Mouse (Mus musculus) MEL (cell line): ENCODE results near the gene Hs3st5. TPM values are rescaled to one million over a fixed set of nuclear protein-coding genes. Genes with fewer than 3 reads are reported as not detected.

Source experiments
- DNase-seq: peaks from one replicate; pipeline ENCODE4 v3.0.0; 2011; ENCODE audit warnings: low read depth, low spot score
- H3K27ac ChIP-seq: 2 replicates; pipeline ENCODE4 v1.5.1; 2012; ENCODE audit warnings: low read depth, mild to moderate bottlenecking, control low read depth, low read length, moderate library complexity; ENCODE audit not compliant: control insufficient read depth
- H3K27me3 ChIP-seq, 2 experiments: fragments of 150-350 bp in 1 of 2; sonication (generic) in 1 of 2; 2 replicates each; pipeline ENCODE4 v1.6.1; 2012; ENCODE audit warnings: low read length in 2 of 2, mild to moderate bottlenecking in 2 of 2, improper control_type of control experiment in 1 of 2, moderate library complexity in 1 of 2; ENCODE audit not compliant: insufficient read depth in 2 of 2, control insufficient read depth in 1 of 2
- H3K36me3 ChIP-seq, 2 experiments: 2 replicates each; pipeline ENCODE4 v1.6.1; 2012 to 2014; ENCODE audit warnings: low read length in 2 of 2, improper control_type of control experiment in 1 of 2, inconsistent platforms in 1 of 2, mild to moderate bottlenecking in 1 of 2; ENCODE audit not compliant: insufficient read depth in 2 of 2, control insufficient read depth in 1 of 2
- H3K4me1 ChIP-seq, 2 experiments: fragments of 150-350 bp in 1 of 2; sonication (generic) in 1 of 2; 2 replicates each; pipeline ENCODE4 v1.6.1; 2012; ENCODE audit warnings: low read length in 2 of 2, improper control_type of control experiment in 1 of 2, mild to moderate bottlenecking in 1 of 2; ENCODE audit not compliant: insufficient read depth in 2 of 2, control insufficient read depth in 1 of 2
- H3K4me3 ChIP-seq, 2 experiments: fragments of 150-350 bp in 1 of 2; sonication (generic) in 1 of 2; 2 replicates each; pipeline ENCODE4 v1.5.1; 2012; ENCODE audit warnings: low read depth in 2 of 2, low read length in 2 of 2, mild to moderate bottlenecking in 2 of 2, moderate library complexity in 2 of 2, control low read depth in 1 of 2, improper control_type of control experiment in 1 of 2; ENCODE audit not compliant: control insufficient read depth in 1 of 2, insufficient read depth in 1 of 2
- H3K79me2 ChIP-seq: 2 replicates; pipeline ENCODE4 v1.6.1; 2012; ENCODE audit warnings: mild to moderate bottlenecking, low read length, moderate library complexity; ENCODE audit not compliant: control insufficient read depth, poor library complexity, insufficient read depth
- H3K9ac ChIP-seq: 2 replicates; pipeline ENCODE4 v1.6.1; 2012; ENCODE audit warnings: low read depth, mild to moderate bottlenecking, control low read depth, low read length, moderate library complexity; ENCODE audit not compliant: control insufficient read depth, poor library complexity, severe bottlenecking
- H3K9me3 ChIP-seq: fragments of 150-350 bp; sonication (generic); replicated peaks from 2 replicates; pipeline ENCODE4 v1.6.1; 2012; ENCODE audit warnings: mild to moderate bottlenecking, low read length, improper control_type of control experiment, moderate library complexity; ENCODE audit not compliant: insufficient read depth
- CHD1 ChIP-seq: IDR thresholded peaks from 2 replicates; pipeline ENCODE4 v1.6.1; 2012; ENCODE audit warnings: low read depth, mild to moderate bottlenecking, inconsistent platforms, low read length, improper control_type of control experiment
- CHD2 ChIP-seq: IDR thresholded peaks from 2 replicates; pipeline ENCODE4 v1.6.1; 2011; ENCODE audit warnings: low read length, improper control_type of control experiment
- ELF1 ChIP-seq: IDR thresholded peaks from 2 replicates; pipeline ENCODE4 v1.6.1; 2014; ENCODE audit warnings: low read depth, mild to moderate bottlenecking, inconsistent platforms, low read length, improper control_type of control experiment, moderate library complexity
- EP300 ChIP-seq, 2 experiments: IDR thresholded peaks; 2 replicates each; pipeline ENCODE4 v1.6.1; 2011; ENCODE audit warnings: improper control_type of control experiment in 2 of 2, low read length in 2 of 2, low read depth in 1 of 2, mild to moderate bottlenecking in 1 of 2
- GABPA ChIP-seq: IDR thresholded peaks from 2 replicates; pipeline ENCODE4 v1.6.1; 2012; ENCODE audit warnings: low read depth, mild to moderate bottlenecking, inconsistent platforms, low read length, improper control_type of control experiment, moderate library complexity
- HCFC1 ChIP-seq: IDR thresholded peaks from 2 replicates; pipeline ENCODE4 v1.6.1; 2012; ENCODE audit warnings: low read depth, mild to moderate bottlenecking, inconsistent platforms, low read length, improper control_type of control experiment, moderate library complexity
- MAZ ChIP-seq: IDR thresholded peaks from 2 replicates; pipeline ENCODE4 v1.6.1; 2012; ENCODE audit warnings: low read depth, mild to moderate bottlenecking, inconsistent platforms, low read length, improper control_type of control experiment
- MXI1 ChIP-seq: IDR thresholded peaks from 2 replicates; pipeline ENCODE4 v1.6.1; 2011; ENCODE audit warnings: mild to moderate bottlenecking, low read depth, low read length, improper control_type of control experiment
- NRF1 ChIP-seq: IDR thresholded peaks from 2 replicates; pipeline ENCODE4 v1.6.1; 2014; ENCODE audit warnings: low read depth, mild to moderate bottlenecking, inconsistent platforms, low read length, improper control_type of control experiment, moderate library complexity; ENCODE audit not compliant: poor library complexity, insufficient read depth, severe bottlenecking
- TAL1 ChIP-seq: IDR thresholded peaks from 2 replicates; pipeline ENCODE4 v1.6.1; 2012; ENCODE audit warnings: mild to moderate bottlenecking, inconsistent platforms, low read length, moderate library complexity, mixed read lengths
- TBP ChIP-seq: IDR thresholded peaks from 2 replicates; pipeline ENCODE4 v1.8.0; 2011; ENCODE audit warnings: low read depth, low read length, improper control_type of control experiment
- USF1 ChIP-seq: IDR thresholded peaks from 2 replicates; pipeline ENCODE4 v1.6.1; 2014; ENCODE audit warnings: low read depth, mild to moderate bottlenecking, inconsistent platforms, low read length, improper control_type of control experiment, moderate library complexity
- ZC3H11A ChIP-seq: IDR thresholded peaks from 2 replicates; pipeline ENCODE4 v1.6.1; 2012; ENCODE audit warnings: low read depth, mild to moderate bottlenecking, inconsistent platforms, low read length, improper control_type of control experiment
- ZKSCAN1 ChIP-seq: IDR thresholded peaks from 2 replicates; pipeline ENCODE4 v1.6.1; 2012; ENCODE audit warnings: low read depth, mild to moderate bottlenecking, inconsistent platforms, low read length, improper control_type of control experiment, moderate library complexity
- ZMIZ1 ChIP-seq: IDR thresholded peaks from 2 replicates; pipeline ENCODE4 v1.6.1; 2012; ENCODE audit warnings: low read depth, mild to moderate bottlenecking, inconsistent platforms, low read length, improper control_type of control experiment, moderate library complexity
- polyA plus RNA-seq, 2 experiments: library from polyadenylated mRNA; stranded (reverse) in 1 of 2; unstranded in 1 of 2; fragments of >175 nt in 1 of 2; fragments of >200 nt in 1 of 2; gene quantifications; 2 replicates each; pipeline versions ENCODE4 v1.2.1 to v1.2.4; 2012; ENCODE audit warnings: low replicate concordance in 2 of 2, low read depth in 1 of 2; ENCODE audit not compliant: insufficient read length in 2 of 2, insufficient read depth in 1 of 2, missing spikeins in 1 of 2
- total RNA-seq: library from RNA; depleted of rRNA; stranded (reverse); fragments of 300-350 nt; gene quantifications from 2 replicates; pipeline ENCODE4 v1.2.3, GENCODE M21; 2012

Gene Hs3st5
- total and polyA plus RNA-seq, 3 experiments: not detected

DNA sequence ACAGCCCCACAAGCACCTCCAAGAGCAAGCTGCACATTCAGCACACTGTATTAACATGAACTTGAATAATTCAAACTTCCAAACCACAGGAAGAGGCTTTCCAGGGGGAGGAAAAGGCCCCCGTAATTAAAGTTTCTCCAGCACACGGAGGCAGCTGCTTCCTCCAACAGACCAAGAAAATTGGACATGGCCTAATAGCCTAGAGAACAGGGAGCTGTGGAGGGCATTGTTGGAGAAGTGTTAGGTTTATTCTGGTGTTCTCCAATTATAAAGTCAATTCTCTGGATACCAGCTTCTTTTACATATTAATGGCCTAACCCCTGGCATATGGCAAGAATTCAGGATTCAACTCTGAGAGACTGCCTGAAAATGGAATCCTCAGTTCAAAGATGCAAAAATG, 60.6 kb downstream of the Hs3st5 start:
- no peaks in the 10 kb centered on the region for H3K4me1 ChIP-seq
- no peak overlapping the region for H3K4me3 ChIP-seq
- TF ChIP-seq MXI1 (no peak), TBP (no peak), ZC3H11A (no peak), USF1 (no peak), HCFC1 (no peak), ELF1 (no peak), NRF1 (no peak)
- DNase-seq: no peak
- no peak overlapping the region for H3K9ac ChIP-seq
- no peaks in the 10 kb centered on the region for H3K9me3 ChIP-seq
- H3K27ac ChIP-seq: no peak overlapping the region
- H3K27me3 ChIP-seq: no peaks in the 10 kb centered on the region
- no peaks in the 10 kb centered on the region for H3K36me3 ChIP-seq
- no peaks in the 10 kb centered on the region for H3K79me2 ChIP-seq

GRCm38 (mm10) chr10:36572540-36572939, 65.9 kb downstream of the Hs3st5 start:
- no peak overlapping the region for H3K27ac ChIP-seq
- TF ChIP-seq CHD1 (no peak), GABPA (no peak), EP300 (IDR thresholded peaks at IDR 0.05; ENCODE audit: low read depth in 1 of 2, low read length in 2 of 2) (no peak), USF1 (no peak), ZMIZ1 (no peak), CHD2 (no peak), MAZ (no peak), ZC3H11A (no peak), HCFC1 (no peak), TAL1 (no peak), ZKSCAN1 (no peak)
- no peaks in the 10 kb centered on the region for H3K9me3 ChIP-seq
- no peaks in the 10 kb centered on the region for H3K79me2 ChIP-seq
- no peaks in the 10 kb centered on the region for H3K4me1 ChIP-seq
- DNase-seq: no peak
- H3K4me3 ChIP-seq: no peak overlapping the region
- H3K27me3 ChIP-seq: no peaks in the 10 kb centered on the region
- H3K9ac ChIP-seq: no peak overlapping the region
- no peaks in the 10 kb centered on the region for H3K36me3 ChIP-seq
